25 mouse cellular contexts compared by ENCODE assay signal in the genomic region with DNA sequence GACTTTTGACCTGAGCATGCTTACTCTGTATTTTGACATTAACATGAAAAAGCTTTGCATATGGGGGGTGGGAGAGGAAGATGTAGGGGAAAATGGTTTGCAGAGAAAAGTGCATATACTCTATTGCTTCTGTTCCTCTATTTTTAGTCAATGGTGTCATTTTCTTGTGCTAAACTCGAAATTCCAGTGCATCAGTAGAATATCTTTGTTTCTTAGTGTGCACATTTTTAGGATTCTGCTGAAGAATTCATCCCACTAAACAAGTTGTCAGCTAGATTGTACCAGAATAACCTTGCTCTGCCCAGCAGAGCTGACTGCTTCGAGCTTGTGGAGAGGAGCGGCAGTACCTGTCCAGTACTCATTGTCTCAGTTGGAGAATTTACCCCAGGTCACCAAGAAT.
A peak's percentile ranks its signal among the peaks of the same experiment; 100 is the strongest.
DNase-seq lines count a peak whose midpoint lies in the region; TF ChIP-seq lines count a peak whose summit lies in the region.
"Had no signal": no experiment of that assay in that cellular context is flagged by ENCODE, and none has a peak within 500 bp of the region (broad histone marks: within the 10 kb centered on the region; RNA-seq: fewer than 3 reads in every experiment).

No protein-coding gene starts in this region.

- TF ChIP-seq EP300 in CH12.LX (IDR thresholded peaks at IDR 0.05; ENCODE audit: low read length): no peak

- H3K9me3 ChIP-seq in CH12.LX (replicated peaks; ENCODE audit: low read length): no peaks in the 10 kb centered on the region
- H3K9me3 ChIP-seq: embryonic facial prominence, embryonic 10.5 days; embryonic facial prominence, embryonic 13.5 days; forebrain, embryonic 10.5 days; forebrain, embryonic 13.5 days; heart, embryonic 10.5 days; heart, embryonic 13.5 days; hindbrain, embryonic 12.5 days; hindbrain, embryonic 15.5 days; intestine, embryonic 15.5 days had no signal

- H3K4me1 ChIP-seq in CH12.LX (ENCODE audit: control insufficient read depth in 1 of 2, insufficient read depth in 2 of 2): peaks cover 0 to 41% of the 10 kb centered on the region in 2 experiments; a peak in 2 of 4 replicates
- H3K4me1 ChIP-seq: embryonic facial prominence, embryonic 10.5 days; forebrain, embryonic 10.5 days; forebrain, embryonic 13.5 days; heart, embryonic 10.5 days; heart, embryonic 13.5 days; hindbrain, embryonic 12.5 days; hindbrain, embryonic 15.5 days; intestine, embryonic 15.5 days had no signal

- no peak overlapping the region for H3K4me2 ChIP-seq in CH12.LX (ENCODE audit: insufficient read depth, low read depth, poor library complexity, severe bottlenecking)
- H3K4me2 ChIP-seq: embryonic facial prominence, embryonic 13.5 days; forebrain, embryonic 13.5 days; heart, embryonic 13.5 days; hindbrain, embryonic 12.5 days; hindbrain, embryonic 15.5 days; intestine, embryonic 15.5 days had no signal

- no peak for TF ChIP-seq POLR2A in CH12.LX (IDR thresholded peaks at IDR 0.05; ENCODE audit: low read depth, low read length)

- DNase-seq in left cerebral cortex, adult 2 months (ENCODE audit: extremely low spot score in 1 of 2, low spot score in 2 of 2): no peak
- DNase-seq in left cerebral cortex, postnatal 10 days (ENCODE audit: extremely low spot score in 1 of 2, low spot score in 2 of 2): no peak
- DNase-seq in CH12.LX (ENCODE audit: extremely low read depth): no peak
- peak; percentile 62 for DNase-seq in brain, adult 2 months (ENCODE audit: low read depth, low spot score)
- no peak for DNase-seq in urinary bladder, postnatal 36 days (ENCODE audit: low spot score in 2 of 2)
- no peak for DNase-seq in urinary bladder, adult 18-20 months (ENCODE audit: low spot score in 2 of 2)
- DNase-seq: adrenal gland, adult 8-10 months; adrenal gland, postnatal 25 days; cerebellum, adult 18-20 months; cerebellum, adult 9-10 months; cerebellum, postnatal 14 days; embryo, embryonic 11 days; gastrocnemius, postnatal 25 days; heart, adult 2 months; heart, postnatal 14 days had no signal

- TF ChIP-seq CTCF in left cerebral cortex, adult 2 months (IDR thresholded peaks at IDR 0.05): no peak
- TF ChIP-seq CTCF in CH12.LX (conservative IDR thresholded peaks at IDR 0.05 in 1 of 2, IDR thresholded peaks at IDR 0.05 in 1 of 2; ENCODE audit: low read depth in 2 of 2, low read length in 2 of 2): no peak

- peaks cover 19 to 57% of the 10 kb centered on the region in 2 experiments for H3K36me3 ChIP-seq in CH12.LX (replicated peaks in 1 of 2; ENCODE audit: control insufficient read depth in 1 of 2, insufficient read depth in 1 of 2, low read length in 1 of 2)
- H3K36me3 ChIP-seq in macrophage (ENCODE audit: inconsistent target): peaks cover 20% of the 10 kb centered on the region; the same call in 1 of the 2 replicates

- intact Hi-C loops in left cerebral cortex, adult 2 months (cut with DNase I): no loop called here
- intact Hi-C loops in left cerebral cortex, postnatal 10 days (cut with DNase I): no loop called here

- no peak overlapping the region for H3K4me3 ChIP-seq in left cerebral cortex, adult 2 months
- H3K4me3 ChIP-seq in CH12.LX (replicated peaks in 1 of 3; ENCODE audit: low read depth in 2 of 3, low read length in 2 of 3, poor library complexity in 1 of 3): no peak overlapping the region
- no peak overlapping the region for H3K4me3 ChIP-seq in macrophage (ENCODE audit: inconsistent target)
- H3K4me3 ChIP-seq: embryonic facial prominence, embryonic 10.5 days; embryonic facial prominence, embryonic 13.5 days; forebrain, embryonic 10.5 days; forebrain, embryonic 13.5 days; heart, adult 2 months; heart, embryonic 10.5 days; heart, embryonic 13.5 days; hindbrain, embryonic 12.5 days; hindbrain, embryonic 15.5 days; intestine, embryonic 15.5 days had no signal

- H3K9ac ChIP-seq in CH12.LX (ENCODE audit: insufficient read depth, low read depth): no peak overlapping the region
- H3K9ac ChIP-seq: embryonic facial prominence, embryonic 13.5 days; forebrain, embryonic 13.5 days; heart, embryonic 13.5 days; hindbrain, embryonic 12.5 days; hindbrain, embryonic 15.5 days; intestine, embryonic 15.5 days had no signal

- dilution Hi-C loops in CH12.LX (cut with MboI; ENCODE audit: extremely low pct_ligation_motif_present, extremely low pct_unique_long_range_greater_than_20kb, low sequenced_read_pairs): no loop called here

- H3K27me3 ChIP-seq in CH12.LX (replicated peaks): no peaks in the 10 kb centered on the region
- H3K27me3 ChIP-seq: embryonic facial prominence, embryonic 13.5 days; forebrain, embryonic 13.5 days; heart, embryonic 13.5 days; hindbrain, embryonic 12.5 days; hindbrain, embryonic 15.5 days; intestine, embryonic 15.5 days had no signal

- no peak for TF ChIP-seq RAD21 in CH12.LX (IDR thresholded peaks at IDR 0.05; ENCODE audit: low read depth, low read length)

- 75% methylated on average over 3 of the region's 3 CpGs for WGBS in macrophage (ENCODE audit: missing documents)

- peak overlapping the region; percentile 41; the same call in 1 of the 2 replicates for H3K27ac ChIP-seq in left cerebral cortex, adult 2 months
- H3K27ac ChIP-seq in CH12.LX (ENCODE audit: insufficient read depth, low read depth) (no peak overlapping the region), macrophage (peak overlapping the region; percentile 38)
- H3K27ac ChIP-seq: embryonic facial prominence, embryonic 10.5 days; embryonic facial prominence, embryonic 13.5 days; forebrain, embryonic 10.5 days; forebrain, embryonic 13.5 days; heart, adult 2 months; heart, embryonic 10.5 days; heart, embryonic 13.5 days; hindbrain, embryonic 12.5 days; hindbrain, embryonic 15.5 days; intestine, embryonic 15.5 days had no signal

- in situ Hi-C loops in CH12.LX (cut with MboI; ENCODE audit: low pct_ligation_motif_present, low pct_unique_long_range_greater_than_20kb, low sequenced_read_pairs): no loop called here

- H3K79me2 ChIP-seq in CH12.LX (replicated peaks; ENCODE audit: control insufficient read depth, extremely low read depth, insufficient read depth, poor library complexity, severe bottlenecking) (no peaks in the 10 kb centered on the region), macrophage (ENCODE audit: inconsistent target) (no peaks in the 10 kb centered on the region)

TF ChIP-seq in CH12.LX, 34 proteins besides CTCF, POLR2A, EP300 and RAD21:
- TF ChIP-seq SIN3A (IDR thresholded peaks at IDR 0.05; ENCODE audit: low read length) (no peak), MEF2A (IDR thresholded peaks at IDR 0.05; ENCODE audit: borderline replicate concordance, low read depth, low read length) (peak; percentile 64; the same call in 1 of the 2 replicates)
